20 mouse cellular contexts compared by ENCODE assay signal in genomic region chr7:84585086-84585485, GRCm38 (mm10). TPM values are rescaled to one million over a fixed set of nuclear protein-coding genes. Genes with fewer than 3 reads are reported as not detected.
DNase-seq lines count a peak whose midpoint lies in the region; TF ChIP-seq lines count a peak whose summit lies in the region.
"Had no signal": no experiment of that assay in that cellular context is flagged by ENCODE, and none has a peak within 500 bp of the region (broad histone marks: within the 10 kb centered on the region; RNA-seq: fewer than 3 reads in every experiment).

No protein-coding gene starts in this region.

- TF ChIP-seq EP300 in heart, adult 2 months (IDR thresholded peaks at IDR 0.05; ENCODE audit: insufficient read depth, low read depth, low read length), result no peak

- H3K9ac ChIP-seq in heart, adult 2 months (ENCODE audit: low read depth, low read length), result no peak overlapping the region
- H3K9ac ChIP-seq: embryonic facial prominence, embryonic 13.5 days; embryonic facial prominence, embryonic 15.5 days; forebrain, embryonic 12.5 days had no signal

- DNase-seq in heart, adult 11 months, result peak; percentile 80
- no peak for DNase-seq in heart, adult 2 months
- peak; percentile 1 for DNase-seq in kidney, adult 18-20 months
- no peak for DNase-seq in kidney, adult 8-10 months
- DNase-seq: adrenal gland, adult 8-10 months; adrenal gland, postnatal 14 days; cerebellum, adult 11 months; cerebellum, adult 18-20 months; cerebellum, adult 8-10 months; cerebellum, adult 9-11 months; cerebellum, postnatal 14 days; cerebellum, postnatal 36 days; embryo, embryonic 11 days had no signal

- WGBS in heart, adult 2 months, result 83% methylated on average over 4 of the region's 4 CpGs

- H3K4me1 ChIP-seq in heart, adult 2 months (ENCODE audit: control insufficient read depth, insufficient read depth, low read length), result no peaks in the 10 kb centered on the region
- H3K4me1 ChIP-seq: embryonic facial prominence, embryonic 13.5 days; embryonic facial prominence, embryonic 15.5 days; forebrain, embryonic 10.5 days; forebrain, embryonic 12.5 days had no signal

- intact Hi-C loops in heart, adult 2 months (cut with DNase I), result no loop called here

- H3K79me2 ChIP-seq in heart, adult 2 months (replicated peaks; ENCODE audit: control insufficient read depth, insufficient read depth, low read length), result no peaks in the 10 kb centered on the region

- H3K27ac ChIP-seq in heart, adult 2 months, result no peak overlapping the region
- H3K27ac ChIP-seq: embryonic facial prominence, embryonic 13.5 days; embryonic facial prominence, embryonic 15.5 days; forebrain, embryonic 10.5 days; forebrain, embryonic 12.5 days had no signal

- TF ChIP-seq POLR2A in heart, adult 2 months (IDR thresholded peaks at IDR 0.05; ENCODE audit: insufficient read depth, low read depth, low read length), result no peak

- no peak overlapping the region for H3K4me3 ChIP-seq in heart, adult 2 months
- H3K4me3 ChIP-seq: embryonic facial prominence, embryonic 13.5 days; embryonic facial prominence, embryonic 15.5 days; erythroblast, embryonic 14.5 days; forebrain, embryonic 10.5 days; forebrain, embryonic 12.5 days had no signal

- TF ChIP-seq CTCF in heart, adult 2 months (IDR thresholded peaks at IDR 0.05), result no peak

- H3K27me3 ChIP-seq in heart, adult 2 months (ENCODE audit: control insufficient read depth, insufficient read depth, low read length), result no peaks in the 10 kb centered on the region
- H3K27me3 ChIP-seq: embryonic facial prominence, embryonic 13.5 days; embryonic facial prominence, embryonic 15.5 days; forebrain, embryonic 12.5 days had no signal

- H3K36me3 ChIP-seq in heart, adult 2 months (ENCODE audit: control insufficient read depth, insufficient read depth, low read length), result no peaks in the 10 kb centered on the region
- H3K36me3 ChIP-seq: embryonic facial prominence, embryonic 13.5 days; embryonic facial prominence, embryonic 15.5 days; forebrain, embryonic 10.5 days; forebrain, embryonic 12.5 days had no signal

RNA-seq across cellular contexts. Expression of gene Fah, which starts 21.4 kb away (rescaled TPM):
- 10 to 100 TPM; 23.7 to 33.9 TPM for total RNA-seq in heart, adult 2 months (2021)
- 59.9 and 60.5 TPM in 2 replicates for polyA plus RNA-seq in heart, adult 2 months (2012; rRNA removed)
- total RNA-seq: MEL had no signal

RNA-seq across cellular contexts. Expression of gene Gm2115, which starts 56.3 kb away (rescaled TPM):
- total RNA-seq in heart, adult 2 months (2021), result under 1 TPM; 0.10 to 0.25 TPM
- 0.29 and 0.61 TPM in 2 replicates for polyA plus RNA-seq in heart, adult 2 months (2012; rRNA removed)
- total RNA-seq: common myeloid progenitor, adult 5-6 weeks; MEL had no signal
- polyA plus RNA-seq: erythroblast, embryonic 14.5 days had no signal

Comparison
In these comparisons a context has a peak if more than half of its experiments do, and no peak if none do; other contexts are left out.
1. DNase-seq: peak in heart, adult 11 months (single experiment) and kidney, adult 18-20 months (single experiment); none in heart, adult 2 months (0 of 2) and kidney, adult 8-10 months (0 of 2).